8 mouse cellular contexts compared by ENCODE assay signal in the genomic region with DNA sequence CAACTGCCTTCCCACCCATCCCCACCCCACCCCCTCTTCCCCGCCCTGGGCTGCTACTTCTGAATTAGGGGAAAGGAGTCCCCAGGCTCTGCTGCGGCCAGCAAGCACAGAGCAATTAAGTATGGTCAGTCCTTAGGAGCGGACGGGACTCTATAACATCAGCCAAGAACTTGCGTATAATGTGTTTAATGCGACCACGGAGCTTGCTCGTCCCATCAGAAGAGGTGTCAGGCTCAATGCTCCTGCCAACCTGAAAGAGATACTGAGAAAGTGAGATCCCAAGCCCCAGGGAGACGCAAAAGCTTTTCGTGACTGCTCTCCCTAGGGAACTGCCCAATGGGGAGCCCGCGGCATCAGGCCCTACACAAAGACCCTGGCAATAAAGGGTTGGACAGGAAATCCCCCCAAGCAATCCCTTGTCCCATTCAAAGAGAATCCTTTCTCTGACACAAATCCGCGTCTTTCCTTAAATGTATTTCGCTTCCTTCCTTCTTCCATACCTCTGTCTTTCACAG. TPM values are rescaled to one million over a fixed set of nuclear protein-coding genes. Genes with fewer than 3 reads are reported as not detected.
A peak's percentile ranks its signal among the peaks of the same experiment; 100 is the strongest.
DNase-seq lines count a peak whose midpoint lies in the region; ATAC-seq and TF ChIP-seq lines count a peak whose summit lies in the region.

No protein-coding gene starts in this region.

- H3K4me2 ChIP-seq in forebrain, embryonic 15.5 days (replicated peaks): peak overlapping the region; percentile 97
- peak overlapping the region; percentile 82 for H3K4me2 ChIP-seq in liver, embryonic 14.5 days (ENCODE audit: low read depth)

- no peak for DNase-seq in heart, embryonic 10.5 days (ENCODE audit: low spot score)
- DNase-seq in heart, adult 11 months: no peak
- no peak for DNase-seq in liver, embryonic 14.5 days (ENCODE audit: low read depth in 3 of 3, low spot score in 3 of 3)
- DNase-seq in thymus, postnatal 10 days (ENCODE audit: low spot score in 2 of 2): no peak
- DNase-seq in spleen, adult 18-20 months: no peak
- DNase-seq in spleen, postnatal 4 days (ENCODE audit: low spot score in 2 of 2): no peak

- peak overlapping the region; percentile 95 for H3K27ac ChIP-seq in heart, embryonic 10.5 days
- H3K27ac ChIP-seq in forebrain, embryonic 15.5 days (replicated peaks): peak overlapping the region; percentile 91
- H3K27ac ChIP-seq in liver, embryonic 14.5 days: no peak overlapping the region

- peak overlapping the region; percentile 75 for H3K4me3 ChIP-seq in heart, embryonic 10.5 days
- peak overlapping the region; percentile 83 for H3K4me3 ChIP-seq in E14TG2a.4 (replicated peaks; ENCODE audit: low read length)
- H3K4me3 ChIP-seq in forebrain, embryonic 15.5 days: peak overlapping the region; percentile 51
- peak overlapping the region in 1 of 2 experiments; percentile 35; a peak in 2 of 4 replicates for H3K4me3 ChIP-seq in liver, embryonic 14.5 days (ENCODE audit: insufficient read depth in 1 of 2, low read depth in 2 of 2, low read length in 2 of 2)

- no peak for TF ChIP-seq EP300 in liver, embryonic 14.5 days (IDR thresholded peaks at IDR 0.05; ENCODE audit: low read depth)

- no peaks in the 10 kb centered on the region for H3K9me3 ChIP-seq in heart, embryonic 10.5 days
- H3K9me3 ChIP-seq in E14TG2a.4 (ENCODE audit: low read length): no peaks in the 10 kb centered on the region
- no peaks in the 10 kb centered on the region for H3K9me3 ChIP-seq in forebrain, embryonic 15.5 days
- no peaks in the 10 kb centered on the region for H3K9me3 ChIP-seq in liver, embryonic 14.5 days (ENCODE audit: control insufficient read depth, low read length)

- 1% methylated on average over 15 of the region's 15 CpGs for WGBS in heart, embryonic 10.5 days
- under 1% methylated on average over 15 of the region's 15 CpGs for WGBS in forebrain, embryonic 15.5 days
- 2% methylated on average over 15 of the region's 15 CpGs for WGBS in liver, embryonic 14.5 days (ENCODE audit: insufficient replicate concordance)

- H3K4me1 ChIP-seq in heart, embryonic 10.5 days: peaks cover 24% of the 10 kb centered on the region
- peaks cover 60% of the 10 kb centered on the region for H3K4me1 ChIP-seq in E14TG2a.4 (replicated peaks; ENCODE audit: low read depth, low read length)
- H3K4me1 ChIP-seq in forebrain, embryonic 15.5 days: peaks cover 24% of the 10 kb centered on the region
- H3K4me1 ChIP-seq in liver, embryonic 14.5 days (replicated peaks; ENCODE audit: control insufficient read depth in 2 of 2, insufficient read depth in 2 of 2, low read length in 1 of 2): no peaks in the 10 kb centered on the region

- no peak for ATAC-seq in forebrain, embryonic 15.5 days (replicated peaks)
- ATAC-seq in liver, embryonic 14.5 days (ENCODE audit: insufficient read depth): no peak

- H3K9ac ChIP-seq in forebrain, embryonic 15.5 days (replicated peaks): peak overlapping the region; percentile 63
- H3K9ac ChIP-seq in liver, embryonic 14.5 days (replicated peaks): no peak overlapping the region

- no peaks in the 10 kb centered on the region for H3K36me3 ChIP-seq in heart, embryonic 10.5 days
- no peaks in the 10 kb centered on the region for H3K36me3 ChIP-seq in E14TG2a.4 (ENCODE audit: insufficient read depth, low read length)
- H3K36me3 ChIP-seq in forebrain, embryonic 15.5 days: no peaks in the 10 kb centered on the region
- no peaks in the 10 kb centered on the region for H3K36me3 ChIP-seq in liver, embryonic 14.5 days (replicated peaks; ENCODE audit: control insufficient read depth, insufficient read depth, low read depth)

- TF ChIP-seq CTCF in E14TG2a.4 (conservative IDR thresholded peaks at IDR 0.05; ENCODE audit: low read length): no peak
- TF ChIP-seq CTCF in liver, embryonic 14.5 days (IDR thresholded peaks at IDR 0.05; ENCODE audit: low read depth): no peak

- H3K27me3 ChIP-seq in heart, embryonic 10.5 days (ENCODE audit: insufficient read depth, poor library complexity, severe bottlenecking): no peaks in the 10 kb centered on the region
- H3K27me3 ChIP-seq in E14TG2a.4 (ENCODE audit: insufficient read depth, low read length): peaks cover 16% of the 10 kb centered on the region
- no peaks in the 10 kb centered on the region for H3K27me3 ChIP-seq in forebrain, embryonic 15.5 days
- peaks cover 49% of the 10 kb centered on the region for H3K27me3 ChIP-seq in liver, embryonic 14.5 days (ENCODE audit: control insufficient read depth, insufficient read depth, low read length)

RNA-seq across cellular contexts. Expression of a gene that starts 0.4 kb away (rescaled TPM):
- 109 and 166 TPM in 2 replicates for polyA plus RNA-seq in heart, embryonic 10.5 days (2016; fragmentation: Nextera tagmentation; extraction: Ambion mirVana)
- polyA plus RNA-seq in forebrain, embryonic 15.5 days (2015; fragmentation: Nextera tagmentation; extraction: Ambion mirVana): 48.3 and 50.0 TPM in 2 replicates
- polyA plus RNA-seq in liver, embryonic 14.5 days (2012; rRNA removed): 0.41 and 1.6 TPM in 2 replicates
- polyA plus RNA-seq in liver, embryonic 14.5 days (2014; fragmentation: Nextera tagmentation; extraction: Ambion mirVana): 0.88 and 1.3 TPM in 2 replicates

Comparison
In these comparisons a context has a peak if more than half of its experiments do, and no peak if none do; other contexts are left out.
1. RNA of a gene that starts 0.4 kb away (polyA plus RNA-seq): 109 to 166 TPM in heart, embryonic 10.5 days and 48.3 to 50.0 TPM in forebrain, embryonic 15.5 days; 0.41 to 1.6 TPM in liver, embryonic 14.5 days; every median in the first group is over 10 times any median in the second.